Mouse (Mus musculus) cerebellum, postnatal 36 days (tissue): ENCODE data around the gene Egflam.

ENCODE experiments used
- DNase-seq, 2 experiments: peaks; one replicate each; pipeline ENCODE4 v3.0.0; 2021 to 2022; ENCODE audit warnings: mixed read lengths in 2 of 2

The Egflam gene

GRCm38 (mm10) chr15:7167906-7168532 is 230.2 kb downstream of the Egflam start:
- DNase-seq: no peak

GRCm38 (mm10) chr15:7167238-7167905 is 230.8 kb downstream of the Egflam start:
- DNase-seq: no peak

DNA sequence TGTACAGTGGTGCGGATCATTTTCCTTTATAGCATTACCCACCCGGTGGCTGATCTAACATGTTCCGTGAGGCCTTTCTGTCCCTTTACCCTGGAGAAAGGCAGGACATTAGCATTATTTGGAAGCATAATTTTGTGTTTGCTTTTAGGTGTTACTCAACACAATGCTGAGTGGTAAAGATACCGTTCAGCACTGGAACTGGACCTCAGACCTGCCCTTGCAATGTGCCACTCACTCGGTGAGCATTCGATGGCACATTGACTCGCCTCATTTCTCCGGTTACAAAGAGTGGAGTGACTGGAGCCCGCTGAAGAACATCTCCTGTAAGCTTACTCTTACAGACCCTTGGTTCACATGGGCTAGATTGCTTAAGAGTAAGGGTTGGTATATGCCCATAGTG is 231.5 kb downstream of the Egflam start:
- no peak for DNase-seq

- no peak for DNase-seq
Observed at GRCm38 (mm10) chr15:7163851-7164250, 234.3 kb downstream of the Egflam start.

DNA sequence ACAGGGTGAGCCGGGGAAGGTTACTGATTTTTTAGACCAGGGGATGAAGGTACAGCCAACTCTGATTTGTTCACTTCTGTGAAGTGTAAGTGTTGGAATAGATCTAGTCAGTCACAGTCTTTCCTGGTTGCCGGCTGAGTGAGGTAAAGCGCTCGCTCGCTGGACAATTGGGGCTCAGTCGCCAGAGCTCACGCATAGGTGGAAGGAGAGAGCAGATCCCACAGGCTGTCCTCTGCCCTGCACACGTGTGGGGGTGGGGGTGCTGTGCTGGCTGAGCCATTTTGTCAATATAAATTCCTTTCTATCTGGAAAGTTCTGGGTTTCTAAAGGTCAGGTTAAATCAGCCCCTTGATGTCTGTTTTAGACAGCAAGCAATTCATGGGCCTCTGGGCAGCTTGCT is 237.9 kb downstream of the Egflam start:
- no peak for DNase-seq

- DNase-seq: no peak
Observed at GRCm38 (mm10) chr15:7159869-7160268, 238.3 kb downstream of the Egflam start.

GRCm38 (mm10) chr15:7157658-7158057 is 240.5 kb downstream of the Egflam start:
- no peak for DNase-seq
